Mouse (Mus musculus): Measurements from ENCODE around the gene Icam2.
"Not testable (repeated sequence)": the region's sequence is repeated elsewhere in the genome, so short reads cannot be mapped to it uniquely, and the experiment has no call there.

Gene Icam2

GRCm38 (mm10) chr11:106339323-106339722 is 48.6 kb downstream of the Icam2 start:
- not testable (repeated sequence) for DNase-seq

- no peak for DNase-seq
Measured at GRCm38 (mm10) chr11:106338870-106339269, 49.0 kb downstream of the Icam2 start.

GRCm38 (mm10) chr11:106338029-106338428 is 49.8 kb downstream of the Icam2 start:
- no peak for DNase-seq

- no peak for DNase-seq
Measured at GRCm38 (mm10) chr11:106334066-106334465, 53.8 kb downstream of the Icam2 start.

GRCm38 (mm10) chr11:106332458-106332857 is 55.4 kb downstream of the Icam2 start:
- DNase-seq, result no peak

GRCm38 (mm10) chr11:106329682-106330081 is 58.2 kb downstream of the Icam2 start:
- peak; percentile 61 for DNase-seq

GRCm38 (mm10) chr11:106329128-106329527 is 58.7 kb downstream of the Icam2 start:
- DNase-seq, result no peak

- no peak for DNase-seq
Measured at GRCm38 (mm10) chr11:106328521-106328920, 59.4 kb downstream of the Icam2 start.
